Mouse (Mus musculus): ENCODE results near the gene Tigit.

GRCm38 (mm10) chr16:43645879-43646278 lies 18.1 kb downstream of the Tigit start:
- no peak for TF ChIP-seq TAL1 (IDR thresholded peaks at IDR 0.05; ENCODE audit: low read length)
- TF ChIP-seq GATA1 (IDR thresholded peaks at IDR 0.05; ENCODE audit: low read length) = no peak
